Mouse (Mus musculus) midbrain, postnatal 0 days (tissue): ENCODE results near the gene Pfkfb3. TPM values are rescaled to one million over a fixed set of nuclear protein-coding genes. Genes with fewer than 3 reads are reported as not detected.

Experiments used
- ATAC-seq: fragments of 200-750 bp; cut with Nextera tagmentation; 2 replicates; pipeline ENCODE4 v1.8.0; 2017; ENCODE audit warnings: moderate number of reproducible peaks, mild to moderate bottlenecking, moderate TSS enrichment, moderate library complexity; ENCODE audit not compliant: low FRiP score
- DNase-seq: peaks from one replicate; pipeline ENCODE4 v3.0.0-alpha.2; 2015; ENCODE audit warnings: low spot score
- H3K27ac ChIP-seq: fragments of 300-500 bp; sonication (generic); 2 replicates; pipeline ENCODE4 v1.5.1; 2014; ENCODE audit warnings: low read depth, mild to moderate bottlenecking, low read length, mixed read lengths
- H3K27me3 ChIP-seq: fragments of 300-500 bp; sonication (generic); 2 replicates; pipeline ENCODE4 v1.6.1; 2014; ENCODE audit warnings: low read length, control low read depth, mixed read lengths; ENCODE audit not compliant: insufficient read depth
- H3K36me3 ChIP-seq: fragments of 300-500 bp; sonication (generic); 2 replicates; pipeline ENCODE4 v1.6.1; 2014; ENCODE audit warnings: low read length, control low read depth, mixed read lengths; ENCODE audit not compliant: insufficient read depth
- H3K4me1 ChIP-seq: fragments of 300-500 bp; sonication (generic); 2 replicates; pipeline ENCODE4 v1.6.1; 2014; ENCODE audit warnings: mild to moderate bottlenecking, control low read depth, antibody characterized with exemption, low read length, mixed read lengths; ENCODE audit not compliant: insufficient read depth
- H3K4me2 ChIP-seq: fragments of 300-500 bp; sonication (generic); 2 replicates; pipeline ENCODE4 v1.6.1; 2014; ENCODE audit warnings: low read depth, mild to moderate bottlenecking, low read length, mixed read lengths; ENCODE audit not compliant: poor library complexity, severe bottlenecking
- H3K4me3 ChIP-seq: fragments of 300-500 bp; sonication (generic); 2 replicates; pipeline ENCODE4 v1.5.1; 2014; ENCODE audit warnings: low read depth, mild to moderate bottlenecking, low read length, moderate library complexity
- H3K9ac ChIP-seq: fragments of 300-500 bp; sonication (generic); replicated peaks from 2 replicates; pipeline ENCODE4 v1.6.1; 2014; ENCODE audit warnings: mild to moderate bottlenecking, low read length, moderate library complexity, mixed read lengths; ENCODE audit not compliant: poor library complexity, severe bottlenecking
- H3K9me3 ChIP-seq: fragments of 300-500 bp; sonication (generic); 2 replicates; pipeline ENCODE4 v1.6.1; 2016; ENCODE audit warnings: low read length, control low read depth
- CTCF ChIP-seq: IDR thresholded peaks from 2 replicates; pipeline ENCODE4 v1.5.1; 2016; ENCODE audit warnings: antibody characterized with exemption, mild to moderate bottlenecking
- WGBS: fragments of 180-500 bp; shearing (Covaris S2); extraction: QIAGEN DNeasy Blood & Tissue Kit; methylation state at CpG from one replicate; pipeline ENCODE4 v1.1.7; 2014; 5-methylcytosine and 5-hydroxymethylcytosine counted together
- polyA plus RNA-seq: library from polyadenylated mRNA; unstranded; fragments of >200 nt; fragmentation: Nextera tagmentation; extraction: Ambion mirVana; gene quantifications from 2 replicates; pipeline ENCODE4 v1.2.1, GENCODE M21; 2015
- total RNA-seq: library from RNA; depleted of rRNA; stranded (reverse); fragments of >200 nt; gene quantifications from 2 replicates; pipeline ENCODE4 v1.2.3, GENCODE M21; 2014

The Pfkfb3 gene
- total and polyA plus RNA-seq, 2 experiments from 2014 or later: 14.7 to 23.5 TPM

DNA sequence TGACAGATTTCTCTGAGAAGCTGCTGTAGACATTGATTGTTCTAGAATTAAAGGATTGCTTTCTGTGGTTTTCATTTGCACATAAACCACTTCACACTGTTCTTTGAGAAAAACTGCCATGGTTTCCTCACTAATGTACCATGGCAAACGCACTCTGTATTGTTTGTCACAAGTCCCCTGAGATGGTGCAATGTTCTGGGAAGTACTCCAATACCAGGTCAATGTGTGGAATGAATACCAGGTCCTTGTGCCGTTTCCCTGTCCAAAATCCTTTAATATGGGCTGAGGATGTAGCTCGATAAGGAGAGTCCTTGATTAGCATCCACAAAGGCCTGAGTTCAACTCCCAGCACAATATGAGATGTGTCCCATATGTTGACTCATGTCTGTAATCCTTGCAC is 105.2 kb downstream of the Pfkfb3 start:
- TF ChIP-seq CTCF: no peak
- WGBS: 49% methylated on average over 3 of the region's 3 CpGs
- Histone ChIP-seq H3K36me3 (no peaks in the 10 kb centered on the region), H3K27me3 (no peaks in the 10 kb centered on the region), H3K9ac (no peak overlapping the region), H3K9me3 (no peaks in the 10 kb centered on the region), H3K4me2 (no peak overlapping the region), H3K4me1 (no peaks in the 10 kb centered on the region), H3K4me3 (no peak overlapping the region), H3K27ac (no peak overlapping the region)
- DNase-seq: no peak
- no peak for ATAC-seq

DNA sequence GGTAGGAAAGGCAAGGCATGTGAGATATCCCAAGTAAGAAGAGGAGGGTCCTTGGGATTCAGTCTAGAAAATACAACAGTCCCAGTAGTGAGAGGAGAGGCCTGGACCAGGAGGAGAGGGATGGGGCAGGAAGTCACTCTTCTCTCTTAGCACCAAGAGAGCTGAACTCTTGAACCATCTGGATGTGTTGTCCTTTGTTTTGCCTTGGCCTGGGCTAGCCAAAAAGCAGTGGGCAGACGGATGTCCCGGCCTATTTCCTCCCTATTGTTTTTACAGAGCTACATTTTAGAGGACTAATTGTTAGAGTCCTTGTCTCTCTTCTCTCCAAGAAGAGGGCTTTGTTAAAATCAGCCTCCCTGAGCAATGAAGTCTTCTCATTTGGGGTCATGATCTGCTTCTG is 106.0 kb downstream of the Pfkfb3 start:
- no peak for TF ChIP-seq CTCF
- ATAC-seq (no peak), DNase-seq (no peak)
- H3K4me2 ChIP-seq: no peak overlapping the region
- no peaks in the 10 kb centered on the region for H3K9me3 ChIP-seq
- WGBS: 79% methylated on average over 2 of the region's 2 CpGs
- no peaks in the 10 kb centered on the region for H3K4me1 ChIP-seq
- no peak overlapping the region for H3K27ac ChIP-seq
- no peaks in the 10 kb centered on the region for H3K36me3 ChIP-seq
- H3K9ac ChIP-seq: no peak overlapping the region
- no peaks in the 10 kb centered on the region for H3K27me3 ChIP-seq
- no peak overlapping the region for H3K4me3 ChIP-seq

- no peak overlapping the region for H3K27ac ChIP-seq
- H3K9me3 ChIP-seq: no peaks in the 10 kb centered on the region
- no peaks in the 10 kb centered on the region for H3K36me3 ChIP-seq
- DNase-seq (no peak), ATAC-seq (no peak)
- 86% methylated on average over 3 of the region's 3 CpGs for WGBS
- H3K4me2 ChIP-seq: no peak overlapping the region
- no peaks in the 10 kb centered on the region for H3K4me1 ChIP-seq
- no peak overlapping the region for H3K4me3 ChIP-seq
- no peak for TF ChIP-seq CTCF
- no peaks in the 10 kb centered on the region for H3K27me3 ChIP-seq
- no peak overlapping the region for H3K9ac ChIP-seq
These were observed 108.2 kb downstream of the Pfkfb3 start for GRCm38 (mm10) chr2:11445722-11446121.

- Histone ChIP-seq H3K9ac (no peak overlapping the region), H3K36me3 (no peaks in the 10 kb centered on the region), H3K4me3 (no peak overlapping the region), H3K27me3 (no peaks in the 10 kb centered on the region), H3K9me3 (no peaks in the 10 kb centered on the region), H3K27ac (no peak overlapping the region), H3K4me2 (no peak overlapping the region), H3K4me1 (no peaks in the 10 kb centered on the region)
- TF ChIP-seq CTCF: no peak
- DNase-seq: peak; percentile 15
- 77% methylated on average over 4 of the region's 4 CpGs for WGBS
- ATAC-seq: no peak
These were observed 112.0 kb downstream of the Pfkfb3 start for GRCm38 (mm10) chr2:11441864-11442263.

GRCm38 (mm10) chr2:11438231-11438954 is 115.5 kb downstream of the Pfkfb3 start:
- Histone ChIP-seq H3K4me1 (no peaks in the 10 kb centered on the region), H3K9me3 (no peaks in the 10 kb centered on the region), H3K9ac (no peak overlapping the region), H3K27ac (no peak overlapping the region), H3K4me3 (no peak overlapping the region), H3K36me3 (no peaks in the 10 kb centered on the region), H3K4me2 (no peak overlapping the region), H3K27me3 (no peaks in the 10 kb centered on the region)
- no peak for TF ChIP-seq CTCF
- ATAC-seq (no peak), DNase-seq (no peak)
- WGBS: 86% methylated on average over 12 of the region's 12 CpGs

- no peak for TF ChIP-seq CTCF
- no peaks in the 10 kb centered on the region for H3K36me3 ChIP-seq
- ATAC-seq (no peak), DNase-seq (no peak)
- H3K4me2 ChIP-seq: no peak overlapping the region
- H3K4me3 ChIP-seq: no peak overlapping the region
- WGBS: 95% methylated on average over 11 of the region's 11 CpGs
- no peaks in the 10 kb centered on the region for H3K27me3 ChIP-seq
- H3K4me1 ChIP-seq: no peaks in the 10 kb centered on the region
- no peak overlapping the region for H3K9ac ChIP-seq
- H3K27ac ChIP-seq: no peak overlapping the region
- H3K9me3 ChIP-seq: no peaks in the 10 kb centered on the region
These were observed 117.5 kb downstream of the Pfkfb3 start for GRCm38 (mm10) chr2:11436353-11436752.
